Mouse (Mus musculus) CH12F3 (cell line): ENCODE measurements around the gene Tectb.
"Not testable (repeated sequence)": the region's sequence is repeated elsewhere in the genome, so short reads cannot be mapped to it uniquely, and the experiment has no call there.

Source experiments
- in situ Hi-C: fragments of 300-500 bp; cut with MboI; formaldehyde crosslinking; loops from 2 replicates; pipeline ENCODE4 v1.14.3; 2020; ENCODE audit warnings: low sequenced_read_pairs

The Tectb gene

GRCm38 (mm10) chr19:55165183-55165865, 15.2 kb upstream of the Tectb start:
- in situ Hi-C loops: no loop called here

- in situ Hi-C loops: no loop called here
These were observed 14.6 kb upstream of the Tectb start for GRCm38 (mm10) chr19:55165954-55166353.

DNA sequence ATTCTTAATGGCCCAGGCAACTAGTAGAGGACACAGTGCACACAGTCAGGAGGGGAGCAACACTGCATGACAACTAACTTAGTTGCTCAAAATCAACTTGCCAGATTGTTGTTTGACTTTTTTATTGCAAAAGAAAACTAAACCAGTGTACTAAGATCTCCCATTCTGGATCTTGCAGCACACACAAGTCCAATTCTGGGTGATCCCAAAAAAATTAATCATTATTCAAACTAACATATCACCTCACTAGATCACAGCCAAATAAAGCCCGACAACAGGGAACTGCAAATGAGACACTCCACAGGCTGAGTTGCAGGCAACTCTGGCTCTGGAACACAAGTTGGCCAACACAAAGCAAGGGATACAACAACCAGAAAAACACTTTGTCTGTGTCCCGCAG, 13.8 kb upstream of the Tectb start:
- in situ Hi-C loops: no loop called here

GRCm38 (mm10) chr19:55167741-55168140, 12.8 kb upstream of the Tectb start:
- in situ Hi-C loops: no loop called here

DNA sequence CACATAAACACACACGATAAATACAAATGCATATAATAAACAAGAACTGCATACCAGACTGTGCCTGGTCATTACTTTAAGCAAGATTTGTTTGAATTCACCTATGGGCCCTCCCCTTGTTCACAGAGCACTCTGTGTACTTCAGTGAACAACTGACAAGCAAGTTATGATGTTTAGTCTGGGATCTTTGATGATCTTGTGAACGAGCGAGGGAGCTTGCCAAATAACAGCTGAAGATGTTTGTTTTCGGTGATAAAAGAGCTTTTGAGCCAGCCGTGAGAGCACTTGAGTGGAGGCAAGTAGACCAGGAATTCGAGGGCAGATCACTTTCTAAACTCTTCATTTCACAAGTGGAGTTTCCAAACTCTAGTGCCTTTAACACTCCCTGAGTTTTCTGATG, 12.2 kb upstream of the Tectb start:
- in situ Hi-C loops: no loop called here

DNA sequence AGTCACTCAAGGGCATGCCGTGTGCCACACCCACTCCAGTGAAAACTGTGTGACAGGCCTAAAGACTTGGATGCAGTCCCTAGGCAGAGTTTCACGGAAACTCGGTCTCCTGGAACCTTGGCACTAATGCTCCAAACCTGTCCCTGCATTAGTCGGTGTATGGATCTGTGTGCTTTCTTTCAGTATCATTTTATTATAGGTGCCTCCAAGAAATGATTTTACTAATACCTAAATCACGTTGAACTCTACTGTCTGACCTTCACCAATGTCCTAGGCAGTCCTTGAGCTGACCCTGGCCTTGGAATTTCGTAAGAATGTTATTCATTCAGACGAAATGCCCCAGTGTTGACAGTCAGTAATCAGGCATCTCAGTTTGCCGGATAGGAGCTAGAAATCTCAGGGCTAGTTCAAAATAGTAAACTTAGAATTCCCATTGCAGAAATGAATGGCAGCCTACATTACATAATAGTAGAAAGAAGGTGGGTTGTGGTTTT, 11.2 kb upstream of the Tectb start:
- in situ Hi-C loops: not testable (repeated sequence)

- in situ Hi-C loops: no loop called here
These were observed 10.1 kb upstream of the Tectb start for GRCm38 (mm10) chr19:55170399-55170798.

- in situ Hi-C loops: no loop called here
These were observed 8.9 kb upstream of the Tectb start for GRCm38 (mm10) chr19:55171585-55171984.

DNA sequence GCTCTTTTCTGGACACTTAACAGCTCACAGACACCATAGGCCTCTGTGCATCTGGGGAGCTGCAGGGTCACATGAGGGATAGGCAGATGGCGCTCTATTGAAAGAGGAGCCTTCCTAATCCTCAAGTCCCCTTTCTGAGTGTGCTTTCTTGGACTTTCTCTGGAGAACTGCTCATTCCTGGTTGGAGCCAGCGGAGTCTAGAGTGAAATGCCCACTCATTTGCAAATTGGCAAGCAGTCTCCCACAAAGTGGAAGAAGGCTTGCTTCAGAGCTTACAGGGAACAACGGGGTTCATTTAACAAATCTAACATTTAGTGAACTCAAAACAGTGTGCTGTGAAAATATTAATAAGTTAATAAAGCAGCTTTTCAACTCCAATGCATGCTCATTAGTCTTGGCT, 3.4 kb upstream of the Tectb start:
- in situ Hi-C loops: no loop called here

DNA sequence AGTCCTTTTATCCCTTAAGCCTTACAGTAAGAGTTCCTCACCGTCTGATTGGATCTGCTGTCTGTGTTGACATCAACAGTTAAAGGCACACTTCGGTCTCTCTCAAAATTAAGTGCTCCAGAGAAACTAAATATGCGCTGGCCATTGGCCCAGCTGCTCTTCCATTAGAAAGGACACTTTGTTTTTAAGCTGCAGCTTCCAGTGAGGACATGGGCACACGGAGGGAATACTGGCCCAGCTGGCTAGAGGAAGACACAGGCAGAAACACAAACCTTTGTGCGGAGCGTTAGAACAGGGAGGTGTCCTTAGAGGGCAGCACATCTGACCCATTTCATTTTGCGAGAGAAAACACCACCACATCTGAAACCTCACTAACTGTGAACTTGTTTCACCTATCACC, 3.9 kb downstream of the Tectb start:
- in situ Hi-C loops: no loop called here

DNA sequence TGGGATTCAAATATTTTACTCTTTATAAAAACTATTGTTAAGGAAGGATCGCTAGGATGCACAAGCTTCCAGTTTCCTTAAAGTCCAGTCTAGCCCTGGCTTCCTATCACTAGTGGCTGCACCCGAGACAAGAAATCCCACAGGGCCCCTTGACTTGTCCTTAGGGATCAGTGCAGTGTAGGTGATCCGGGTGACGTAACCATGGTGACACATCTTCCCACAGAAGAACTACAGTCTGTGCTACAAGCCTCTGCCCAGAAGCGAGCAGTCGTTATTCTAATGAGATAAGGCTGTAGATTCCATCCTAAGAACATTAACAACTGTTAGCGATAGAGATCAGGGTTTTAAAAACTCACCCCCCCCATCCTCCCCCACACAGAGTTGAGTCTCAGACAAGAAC, 4.5 kb downstream of the Tectb start:
- in situ Hi-C loops: no loop called here

DNA sequence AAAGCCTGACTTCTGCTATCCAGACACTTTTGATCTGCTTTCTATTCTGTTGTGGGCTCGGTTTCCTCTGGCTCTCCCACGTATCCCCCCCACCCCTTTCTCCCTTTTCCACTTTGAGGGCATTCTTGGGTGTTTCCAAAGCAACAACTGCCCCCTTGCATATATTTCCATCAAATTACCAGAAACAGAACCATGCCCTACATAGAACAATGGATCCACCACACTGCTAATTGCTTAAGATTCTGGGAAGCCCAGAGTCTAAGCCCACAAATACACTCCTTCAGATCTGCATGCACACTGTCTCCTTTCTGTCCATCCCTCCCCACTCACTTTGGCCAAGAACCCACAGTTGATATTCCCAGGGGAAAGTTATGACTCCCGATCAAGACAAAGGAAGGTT, 5.1 kb downstream of the Tectb start:
- in situ Hi-C loops: no loop called here

- in situ Hi-C loops: no loop called here
These were observed 9.5 kb downstream of the Tectb start for GRCm38 (mm10) chr19:55190065-55190464.

DNA sequence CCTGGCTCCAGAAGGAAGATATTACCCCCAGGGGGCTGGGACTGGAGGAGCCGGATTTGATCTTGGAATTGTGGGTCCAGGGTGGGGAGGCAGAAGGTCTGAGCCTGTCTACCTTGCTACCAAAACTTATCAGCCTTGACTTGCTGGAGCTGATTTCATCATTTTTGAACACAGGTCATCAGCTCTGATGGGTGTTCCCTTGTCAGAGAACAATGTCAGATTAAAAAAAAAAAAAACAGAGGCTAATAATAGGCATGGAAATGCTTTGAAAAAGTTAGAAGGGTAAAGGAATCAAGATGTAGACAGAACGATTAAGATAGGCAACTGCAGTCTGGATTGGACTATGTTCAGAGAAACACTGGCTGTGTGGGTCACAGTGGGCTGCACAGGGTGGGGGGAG, 11.1 kb downstream of the Tectb start:
- in situ Hi-C loops: no loop called here

GRCm38 (mm10) chr19:55192254-55192945, 11.9 kb downstream of the Tectb start:
- in situ Hi-C loops: no loop called here

DNA sequence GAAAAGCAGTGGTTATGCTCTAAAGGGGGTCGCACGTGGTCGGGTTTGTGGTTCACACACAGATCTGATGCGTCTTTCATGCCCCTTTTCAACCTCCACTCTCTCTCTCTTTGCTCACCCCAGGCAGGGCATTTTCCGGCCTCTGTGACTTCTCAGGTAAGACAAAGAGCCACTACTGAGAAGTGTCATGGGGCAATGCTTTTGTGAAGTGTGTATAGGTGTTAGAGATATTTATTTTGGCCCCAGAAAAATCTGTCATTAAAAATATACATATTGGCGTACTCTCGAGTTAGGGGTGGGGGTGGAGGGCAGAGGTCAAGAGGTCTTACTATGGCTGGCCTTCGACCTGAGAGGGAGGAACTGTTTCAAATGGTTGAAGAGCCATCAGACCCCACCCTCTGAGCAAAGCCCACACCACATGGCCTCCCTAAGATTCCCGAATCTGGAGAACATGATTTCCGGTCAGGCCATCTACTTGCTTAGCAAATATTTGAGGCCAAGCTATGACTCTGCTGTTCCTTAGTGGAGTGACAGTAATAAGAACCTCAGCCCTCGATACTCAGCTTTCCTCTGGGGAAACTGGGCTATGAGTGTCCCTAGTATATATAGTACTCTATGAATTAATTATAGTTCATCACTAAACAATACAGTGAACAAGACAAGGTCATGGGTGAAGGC, 13.3 kb downstream of the Tectb start:
- in situ Hi-C loops: no loop called here

GRCm38 (mm10) chr19:55194520-55195170, 14.1 kb downstream of the Tectb start:
- in situ Hi-C loops: no loop called here

DNA sequence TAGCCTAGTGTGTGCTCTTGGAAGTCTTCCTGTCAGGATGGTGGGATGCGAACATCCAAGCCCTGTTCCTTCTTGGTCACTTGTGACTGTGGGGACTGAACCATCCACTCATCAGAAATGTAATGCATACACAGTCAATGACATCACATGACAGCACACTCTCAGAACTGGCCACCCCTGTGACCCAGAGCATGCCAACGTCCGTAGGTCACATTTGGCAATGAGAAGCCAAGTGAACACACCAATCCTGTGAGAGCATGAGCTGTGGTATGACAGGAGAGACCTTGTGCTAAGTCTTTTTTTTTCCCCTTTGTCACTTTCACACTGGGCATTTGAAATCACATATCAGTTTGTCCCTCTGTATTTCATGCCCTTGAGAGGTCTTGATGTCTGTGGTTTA, 15.0 kb downstream of the Tectb start:
- in situ Hi-C loops: no loop called here

DNA sequence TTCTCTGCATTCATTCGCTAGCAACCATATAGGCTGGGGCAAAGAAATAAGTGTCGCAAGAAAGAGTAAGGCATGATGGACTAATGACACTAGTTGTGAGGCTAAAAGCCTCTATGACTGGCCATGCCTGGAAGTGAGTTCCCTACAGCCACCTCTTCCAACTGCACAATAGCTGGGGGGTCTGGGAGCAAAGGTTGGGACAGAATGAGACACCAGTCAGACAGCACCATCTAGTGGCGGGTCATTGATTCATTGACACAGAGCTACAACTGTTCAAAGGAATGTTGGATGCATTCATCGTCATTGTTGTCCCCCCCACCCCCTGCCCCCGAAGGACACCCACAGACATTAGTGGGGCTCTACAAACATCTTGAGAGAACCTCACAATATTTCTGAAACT, 17.8 kb downstream of the Tectb start:
- in situ Hi-C loops: no loop called here

- in situ Hi-C loops: loop anchor here (10.0 kb wide), 1 partner anchor 142 kb away; no protein-coding TSS in a partner anchor
These were observed 26.1 kb downstream of the Tectb start for GRCm38 (mm10) chr19:55206482-55207138.

GRCm38 (mm10) chr19:55207205-55207604, 26.7 kb downstream of the Tectb start:
- in situ Hi-C loops: loop anchor here (10.0 kb wide), 1 partner anchor 142 kb away; no protein-coding TSS in a partner anchor
